Mouse (Mus musculus) forebrain, embryonic 10.5 days (tissue): Measurements from ENCODE around the gene Msto1. TPM values are rescaled to one million over a fixed set of nuclear protein-coding genes. Genes with fewer than 3 reads are reported as not detected.
A peak's percentile ranks its signal among the peaks of the same experiment; 100 is the strongest.
"Not testable (repeated sequence)": the region's sequence is repeated elsewhere in the genome, so short reads cannot be mapped to it uniquely, and the experiment has no call there.

Experiments used
- DNase-seq: peaks from one replicate; pipeline ENCODE4 v3.0.0-alpha.2; 2017; ENCODE audit warnings: low spot score; ENCODE audit errors: extremely low spot score
- H3K27ac ChIP-seq: fragments of 300-500 bp; sonication (generic); 2 replicates; pipeline ENCODE4 v1.5.1; 2016; ENCODE audit warnings: mild to moderate bottlenecking
- H3K27me3 ChIP-seq: fragments of 300-500 bp; sonication (generic); 2 replicates; pipeline ENCODE4 v1.6.1; 2016; ENCODE audit warnings: mild to moderate bottlenecking; ENCODE audit not compliant: poor library complexity, severe bottlenecking
- H3K36me3 ChIP-seq: fragments of 300-500 bp; sonication (generic); replicated peaks from 2 replicates; pipeline ENCODE4 v1.6.1; 2016; ENCODE audit warnings: mild to moderate bottlenecking, moderate library complexity
- H3K4me1 ChIP-seq: fragments of 300-500 bp; sonication (generic); 2 replicates; pipeline ENCODE4 v1.6.1; 2016
- H3K4me3 ChIP-seq: fragments of 300-500 bp; sonication (generic); 2 replicates; pipeline ENCODE4 v1.5.1; 2016; ENCODE audit warnings: mild to moderate bottlenecking, moderate library complexity
- H3K9me3 ChIP-seq: fragments of 300-500 bp; sonication (generic); 2 replicates; pipeline ENCODE4 v1.6.1; 2016; ENCODE audit warnings: mild to moderate bottlenecking, moderate library complexity
- WGBS: fragments of 180-500 bp; shearing (Covaris S2); methylation state at CpG from one replicate; pipeline ENCODE4 v1.1.7; 2016; 5-methylcytosine and 5-hydroxymethylcytosine counted together
- polyA plus RNA-seq: library from polyadenylated mRNA; unstranded; fragments of >200 nt; fragmentation: Nextera tagmentation; extraction: Ambion mirVana; gene quantifications from 2 replicates; pipeline ENCODE4 v1.2.1, GENCODE M21; 2016

Gene Msto1
- 70.0 and 70.2 TPM in 2 replicates for polyA plus RNA-seq

GRCm38 (mm10) chr3:88913511-88914383 lies at the start of gene Msto1:
Msto1 (minus strand) TSS chr3:88913999.
- H3K4me3 ChIP-seq = peak within 1 kb of the TSS; percentile 85
- H3K4me1 ChIP-seq = peaks cover 20% of the 10 kb centered on the region
- peaks cover 40% of the 10 kb centered on the region for H3K36me3 ChIP-seq
- DNase-seq = peak; percentile 92
- under 1% methylated on average over 62 of the region's 62 CpGs for WGBS
- no peaks in the 10 kb centered on the region for H3K9me3 ChIP-seq
- peak within 1 kb of the TSS; percentile 92 for H3K27ac ChIP-seq
- H3K27me3 ChIP-seq = no peaks in the 10 kb centered on the region

DNA sequence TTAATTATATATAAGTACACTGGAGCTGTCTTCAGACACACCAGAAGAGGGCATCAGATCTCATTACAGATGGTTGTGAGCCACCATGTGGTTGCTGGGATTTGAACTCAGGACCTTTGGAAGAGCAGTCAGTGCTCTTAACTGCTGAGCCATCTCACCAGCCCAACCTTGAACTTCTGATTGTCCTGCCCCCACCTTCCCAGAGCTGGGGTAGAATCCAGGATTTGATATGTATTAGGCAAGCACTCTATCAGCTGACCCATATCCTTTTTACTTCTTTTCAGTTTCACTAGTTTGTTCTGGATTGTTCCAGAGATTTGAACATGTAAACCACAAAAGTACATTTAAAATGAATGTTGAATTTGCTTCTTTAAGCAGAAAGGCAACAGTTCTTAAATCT lies 49.4 kb upstream of the Msto1 start:
- not testable (repeated sequence) for H3K27me3 ChIP-seq

GRCm38 (mm10) chr3:88953736-88954135 lies 39.9 kb upstream of the Msto1 start:
- DNase-seq = no peak
- no peaks in the 10 kb centered on the region for H3K27me3 ChIP-seq

More for the DNA sequence above, 49.4 kb upstream of the Msto1 start:
- H3K27ac ChIP-seq, H3K4me1 ChIP-seq, H3K4me3 ChIP-seq, H3K9me3 ChIP-seq, DNase-seq: not testable (repeated sequence)
- peaks cover 20% of the 10 kb centered on the region for H3K36me3 ChIP-seq

DNA sequence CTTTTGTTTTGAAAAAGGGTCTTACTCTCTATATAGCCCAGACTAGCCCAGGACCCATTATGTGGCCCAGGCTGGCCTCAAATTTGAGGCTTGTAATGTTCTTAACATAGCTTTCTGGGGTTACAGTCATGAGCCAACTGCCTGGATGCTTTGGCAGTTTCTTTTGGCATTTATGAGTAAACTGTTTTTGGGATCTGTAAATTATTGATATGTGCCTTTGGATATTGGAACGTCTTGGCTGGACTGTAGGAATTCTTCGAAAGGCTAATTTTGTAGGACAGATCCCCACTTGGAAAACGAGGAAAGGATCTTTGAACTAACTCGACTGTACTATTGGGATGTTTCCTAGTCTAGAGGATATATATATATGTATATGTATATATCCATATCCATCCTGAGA lies 39.4 kb upstream of the Msto1 start:
- H3K36me3 ChIP-seq = no peaks in the 10 kb centered on the region
- 90% methylated on average over 4 of the region's 4 CpGs for WGBS
- H3K27ac ChIP-seq = no peak overlapping the region
- DNase-seq = no peak
- H3K4me3 ChIP-seq = no peak overlapping the region
- no peaks in the 10 kb centered on the region for H3K27me3 ChIP-seq
- peaks cover 30% of the 10 kb centered on the region for H3K4me1 ChIP-seq
- H3K9me3 ChIP-seq = no peaks in the 10 kb centered on the region

More at GRCm38 (mm10) chr3:88953736-88954135, 39.9 kb upstream of the Msto1 start:
- Histone ChIP-seq H3K9me3 (no peaks in the 10 kb centered on the region), H3K36me3 (no peaks in the 10 kb centered on the region), H3K4me1 (peaks cover 25% of the 10 kb centered on the region), H3K27ac (no peak overlapping the region), H3K4me3 (no peak overlapping the region)

DNA sequence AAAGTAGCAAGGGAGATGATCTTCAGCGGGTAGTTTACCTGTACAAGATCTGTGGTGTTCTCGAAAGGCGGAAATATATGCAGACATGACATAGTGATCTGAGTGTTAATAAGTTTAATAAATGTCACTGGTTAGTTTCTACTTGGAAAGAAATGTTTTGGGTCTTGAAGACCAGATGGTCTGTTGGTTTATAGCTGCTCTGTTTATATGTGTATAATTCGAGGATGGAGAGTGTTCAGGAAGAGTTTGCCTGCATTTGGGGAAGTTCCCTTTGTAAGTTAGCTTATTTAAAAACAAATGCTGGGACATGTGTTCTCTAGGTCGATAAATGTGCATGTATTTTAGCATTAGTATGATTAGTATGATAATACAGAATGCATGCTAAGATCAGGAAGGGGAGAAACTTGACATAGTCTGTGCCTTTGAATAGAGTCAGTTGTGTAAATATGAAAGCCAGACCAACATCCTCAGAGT lies 37.6 kb upstream of the Msto1 start:
- WGBS = 2% methylated on average over 5 of the region's 5 CpGs
- H3K4me3 ChIP-seq = peak overlapping the region; percentile 90
- peaks cover 38% of the 10 kb centered on the region for H3K4me1 ChIP-seq
- H3K27ac ChIP-seq = peak overlapping the region; percentile 99
- no peaks in the 10 kb centered on the region for H3K9me3 ChIP-seq
- no peaks in the 10 kb centered on the region for H3K27me3 ChIP-seq
- H3K36me3 ChIP-seq = no peaks in the 10 kb centered on the region
- DNase-seq = no peak

DNA sequence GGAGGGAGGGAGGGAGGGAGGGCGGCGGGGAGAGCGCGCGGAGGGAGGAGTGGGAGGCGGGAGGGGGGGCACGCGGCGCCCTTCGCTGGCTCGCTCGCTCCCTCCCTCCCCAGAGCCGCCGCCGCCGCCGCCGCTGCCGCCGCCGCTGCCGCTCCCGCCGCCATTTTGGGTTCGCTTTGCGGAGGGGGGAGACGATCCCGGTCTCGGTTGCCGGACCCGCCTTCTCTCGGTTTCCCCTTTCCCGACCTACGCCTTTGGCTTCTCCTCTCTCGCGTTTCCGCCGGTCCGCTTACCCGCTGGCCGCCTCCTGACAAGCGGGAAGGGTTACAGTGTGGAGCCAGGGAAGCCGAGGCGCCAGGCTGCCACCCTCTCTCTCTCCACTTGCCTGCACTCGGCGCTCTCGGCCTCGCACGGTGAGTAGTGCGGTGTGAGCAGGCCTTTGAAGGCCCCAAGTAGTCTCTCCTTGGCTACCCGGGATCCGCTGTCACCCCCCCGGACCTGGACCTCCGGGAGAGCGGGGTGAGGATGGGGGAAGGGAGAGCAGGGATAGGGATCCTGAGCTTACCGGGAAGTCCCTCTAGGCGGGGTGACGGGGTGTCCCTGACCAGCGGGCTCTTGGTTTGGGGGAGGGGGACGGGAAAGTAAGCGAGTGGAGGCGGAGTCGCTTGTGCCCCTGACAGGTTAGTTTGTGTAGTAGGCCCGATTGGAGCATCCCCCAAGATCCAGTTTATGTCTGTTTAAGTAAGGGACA lies 37.0 kb upstream of the Msto1 start, which contains the start of the genes Ash1l and Dap3:
TSS of gene Ash1l (plus strand) at position 47 of the 751 bp plus-strand sequence.
TSS of gene Dap3 (minus strand) at position 606 of the 751 bp plus-strand sequence.
- peak within 1 kb of the TSS; percentile 90 for H3K4me3 ChIP-seq
- no peaks in the 10 kb centered on the region for H3K36me3 ChIP-seq
- H3K4me1 ChIP-seq = peaks cover 38% of the 10 kb centered on the region
- no peaks in the 10 kb centered on the region for H3K9me3 ChIP-seq
- peak within 1 kb of the TSS; percentile 99 for H3K27ac ChIP-seq
- peak; percentile 85 for DNase-seq
- H3K27me3 ChIP-seq = no peaks in the 10 kb centered on the region
- WGBS = under 1% methylated on average over 38 of the region's 64 CpGs

DNA sequence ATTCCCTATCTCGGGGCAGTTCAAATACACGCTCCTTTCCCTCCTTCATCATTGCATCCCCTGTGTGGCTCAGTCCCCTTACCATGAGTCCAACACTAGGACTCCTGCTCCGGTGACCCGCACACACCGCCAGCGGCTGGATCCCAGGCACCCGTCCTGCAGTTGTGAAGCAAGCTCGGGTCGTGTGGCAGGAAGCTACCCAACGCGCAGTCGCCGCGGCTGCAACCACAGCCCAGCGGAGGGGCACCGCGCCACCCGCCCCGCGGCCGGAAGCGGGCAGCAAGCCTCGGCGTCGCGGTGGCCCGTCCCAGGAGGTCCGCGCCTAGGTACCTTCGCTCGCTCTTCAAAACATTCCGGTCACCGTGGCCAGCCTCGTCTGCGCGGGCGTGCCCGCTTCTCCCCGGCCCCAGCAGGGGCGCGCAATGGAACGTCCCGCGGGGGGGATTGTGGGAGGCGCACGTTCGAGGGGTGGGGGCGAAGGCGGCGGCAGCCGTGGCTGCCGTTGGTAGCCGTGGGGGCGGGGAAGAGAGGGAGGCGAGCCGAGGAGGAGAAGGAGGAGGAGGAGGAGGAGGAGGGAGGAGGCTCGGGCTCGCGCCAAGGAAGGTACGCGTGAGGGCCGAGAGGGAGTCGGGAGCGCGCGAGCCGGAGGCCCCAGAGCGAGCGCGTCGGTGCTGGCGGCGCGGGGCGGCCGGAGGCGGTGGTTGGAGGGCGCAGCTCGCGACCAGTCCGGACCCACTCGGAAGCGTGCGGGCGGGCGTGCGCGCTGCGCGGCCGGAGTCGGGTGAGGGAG lies 36.2 kb upstream of the Msto1 start:
- Histone ChIP-seq H3K4me1 (peaks cover 38% of the 10 kb centered on the region), H3K9me3 (no peaks in the 10 kb centered on the region), H3K36me3 (no peaks in the 10 kb centered on the region), H3K4me3 (peak overlapping the region; percentile 90), H3K27me3 (no peaks in the 10 kb centered on the region), H3K27ac (peak overlapping the region; percentile 99)
- DNase-seq = peak; percentile 90
- WGBS = under 1% methylated on average over 70 of the region's 92 CpGs

GRCm38 (mm10) chr3:88944109-88944508 lies 30.3 kb upstream of the Msto1 start:
- no peak for DNase-seq
- WGBS = 98% methylated on average over 4 of the region's 4 CpGs
- Histone ChIP-seq H3K4me1 (peaks cover 17% of the 10 kb centered on the region), H3K27ac (no peak overlapping the region), H3K36me3 (peaks cover 34% of the 10 kb centered on the region), H3K27me3 (no peaks in the 10 kb centered on the region), H3K4me3 (no peak overlapping the region), H3K9me3 (no peaks in the 10 kb centered on the region)

DNA sequence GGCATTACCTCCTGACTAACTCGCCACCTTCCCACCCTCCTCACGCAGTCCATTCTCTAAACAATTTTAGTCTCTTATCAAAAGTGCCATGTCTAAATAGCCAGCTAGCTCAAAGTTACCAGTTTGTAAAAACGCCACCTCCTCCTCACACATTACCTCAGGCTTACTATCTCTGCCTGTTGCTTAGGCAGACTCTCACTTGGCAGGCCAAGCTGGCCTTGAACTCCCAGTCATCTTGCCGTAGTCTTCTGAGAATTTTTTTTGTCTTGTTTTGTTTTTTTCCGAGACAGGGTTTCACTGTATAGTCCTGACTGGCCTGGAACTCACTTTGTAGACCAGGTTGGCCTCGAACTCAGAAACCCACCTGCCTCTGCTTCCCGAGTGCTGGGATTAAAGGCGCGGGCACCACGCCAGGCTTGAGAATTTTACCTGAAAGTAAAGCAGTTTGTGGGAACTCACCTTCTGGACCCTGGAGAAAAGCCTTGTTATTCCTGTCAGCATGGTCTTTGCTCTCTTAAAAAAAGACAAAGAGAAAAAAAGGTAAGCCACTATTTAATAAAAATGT lies 28.6 kb upstream of the Msto1 start:
- Histone ChIP-seq H3K27me3 (no peaks in the 10 kb centered on the region), H3K4me3 (no peak overlapping the region), H3K36me3 (peaks cover 52% of the 10 kb centered on the region), H3K9me3 (no peaks in the 10 kb centered on the region), H3K4me1 (peaks cover under 1% of the 10 kb centered on the region; the same call in 1 of the 2 replicates), H3K27ac (no peak overlapping the region)
- no peak for DNase-seq
- 95% methylated on average over 10 of the region's 10 CpGs for WGBS

- Histone ChIP-seq H3K27ac (no peak overlapping the region), H3K4me1 (no peaks in the 10 kb centered on the region), H3K4me3 (no peak overlapping the region), H3K27me3 (no peaks in the 10 kb centered on the region), H3K36me3 (peaks cover 77% of the 10 kb centered on the region), H3K9me3 (no peaks in the 10 kb centered on the region)
- WGBS = 88% methylated on average over 3 of the region's 3 CpGs
- no peak for DNase-seq
These were observed 25.9 kb upstream of the Msto1 start for GRCm38 (mm10) chr3:88939749-88940148.

GRCm38 (mm10) chr3:88939071-88939470 lies 25.3 kb upstream of the Msto1 start:
- DNase-seq = no peak
- 95% methylated on average over 10 of the region's 10 CpGs for WGBS
- H3K27me3 ChIP-seq = no peaks in the 10 kb centered on the region
- H3K9me3 ChIP-seq = no peaks in the 10 kb centered on the region
- H3K4me1 ChIP-seq = no peaks in the 10 kb centered on the region
- H3K36me3 ChIP-seq = peaks cover 83% of the 10 kb centered on the region
- no peak overlapping the region for H3K4me3 ChIP-seq
- H3K27ac ChIP-seq = no peak overlapping the region

DNA sequence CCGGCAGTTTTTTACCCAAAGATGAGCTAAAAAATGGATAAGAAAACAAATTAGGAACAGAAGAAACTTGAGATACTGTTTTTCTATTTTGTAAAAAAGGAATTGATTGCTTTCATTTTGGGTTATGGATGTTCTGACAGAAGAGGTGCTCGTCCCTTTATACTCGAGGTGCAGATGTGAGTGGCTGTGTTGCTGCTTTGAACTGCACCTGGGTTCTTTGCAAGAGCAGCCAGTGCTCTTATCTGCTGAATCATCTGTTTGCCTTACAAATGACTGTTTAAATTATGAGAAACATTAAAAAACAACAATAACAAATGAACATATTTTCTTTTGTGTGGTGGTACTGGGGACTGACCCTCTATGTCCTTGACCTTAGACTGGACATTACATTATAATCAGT lies 15.7 kb upstream of the Msto1 start:
- H3K27ac ChIP-seq = no peak overlapping the region
- H3K27me3 ChIP-seq = no peaks in the 10 kb centered on the region
- H3K9me3 ChIP-seq = no peaks in the 10 kb centered on the region
- no peak for DNase-seq
- 97% methylated on average over 3 of the region's 3 CpGs for WGBS
- no peak overlapping the region for H3K4me3 ChIP-seq
- no peaks in the 10 kb centered on the region for H3K4me1 ChIP-seq
- H3K36me3 ChIP-seq = peaks cover 99% of the 10 kb centered on the region
